Comparison of ENCODE assay signal across 8 mouse cellular contexts in the genomic region with DNA sequence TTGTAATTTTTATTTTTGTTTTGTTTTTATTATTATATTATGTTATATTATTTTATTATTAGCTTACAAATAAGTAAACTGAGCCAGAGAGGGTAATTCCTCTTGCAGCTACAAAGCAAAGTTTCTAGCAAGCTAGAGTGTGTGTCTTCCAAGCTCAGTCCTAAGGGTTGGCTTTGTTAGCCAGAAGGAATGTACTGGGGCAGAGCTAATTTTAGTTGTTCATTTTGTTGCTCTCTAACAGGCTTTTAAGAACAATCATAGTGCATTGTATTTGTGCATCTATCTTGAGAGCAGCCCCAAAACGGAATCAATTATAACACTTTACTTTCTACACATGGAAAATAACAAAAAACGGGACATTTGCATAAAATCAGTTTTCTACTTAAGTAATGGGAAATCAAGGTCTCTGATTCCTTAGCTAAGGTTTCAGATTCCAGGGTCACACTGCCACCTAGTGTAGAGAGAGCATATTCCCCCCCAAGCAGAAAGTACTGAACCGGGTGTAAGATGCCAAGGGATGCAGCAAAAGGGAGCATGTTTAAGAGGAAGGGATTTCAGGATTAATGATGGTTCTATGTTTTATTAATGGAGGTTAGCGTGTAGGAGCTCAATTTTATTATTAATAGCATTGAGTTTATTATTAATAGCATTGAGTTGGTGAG. TPM values are rescaled to one million over a fixed set of nuclear protein-coding genes. Genes with fewer than 3 reads are reported as not detected.
DNase-seq lines count a peak whose midpoint lies in the region; ATAC-seq lines count a peak whose summit lies in the region.

No protein-coding gene starts in this region.

- H3K4me1 ChIP-seq in forebrain, embryonic 13.5 days = no peaks in the 10 kb centered on the region
- peaks cover 9% of the 10 kb centered on the region; the same call in 1 of the 2 replicates for H3K4me1 ChIP-seq in limb, embryonic 10.5 days

- WGBS in forebrain, embryonic 13.5 days = under 1% methylated on average over 4 of the region's 4 CpGs
- 5% methylated on average over 4 of the region's 4 CpGs for WGBS in limb, embryonic 10.5 days

- ATAC-seq in forebrain, embryonic 13.5 days = peak; percentile 85

- peak; percentile 11 for DNase-seq in thymus, postnatal 0 days (ENCODE audit: low spot score)
- no peak for DNase-seq in thymus, adult 18-20 months
- DNase-seq in c-Kit-positive CD71-positive TER-119-negative erythroid progenitor cells, embryonic 14.5 days (ENCODE audit: low read depth) = peak; percentile 2
- peak; percentile 56 for DNase-seq in kidney, adult 9 months
- DNase-seq in limb, embryonic 10.5 days (ENCODE audit: low spot score) = peak; percentile 42
- DNase-seq in retina, postnatal 1 day = peak; percentile 81
- DNase-seq in gastrocnemius, adult 8-10 months (ENCODE audit: low spot score in 2 of 2) = no peak

- no peaks in the 10 kb centered on the region for H3K9me3 ChIP-seq in forebrain, embryonic 13.5 days (replicated peaks)
- no peaks in the 10 kb centered on the region for H3K9me3 ChIP-seq in limb, embryonic 10.5 days (replicated peaks)

- no peaks in the 10 kb centered on the region for H3K27me3 ChIP-seq in forebrain, embryonic 13.5 days
- no peaks in the 10 kb centered on the region for H3K27me3 ChIP-seq in limb, embryonic 10.5 days (ENCODE audit: low read depth, poor library complexity, severe bottlenecking)

- H3K9ac ChIP-seq in forebrain, embryonic 13.5 days = no peak overlapping the region

- H3K4me3 ChIP-seq in forebrain, embryonic 13.5 days = no peak overlapping the region
- no peak overlapping the region for H3K4me3 ChIP-seq in limb, embryonic 10.5 days

- H3K4me2 ChIP-seq in forebrain, embryonic 13.5 days = no peak overlapping the region

- H3K36me3 ChIP-seq in forebrain, embryonic 13.5 days (ENCODE audit: poor library complexity, severe bottlenecking) = no peaks in the 10 kb centered on the region
- H3K36me3 ChIP-seq in limb, embryonic 10.5 days = no peaks in the 10 kb centered on the region

- H3K27ac ChIP-seq in forebrain, embryonic 13.5 days = no peak overlapping the region
- no peak overlapping the region for H3K27ac ChIP-seq in limb, embryonic 10.5 days

RNA-seq across cellular contexts. Expression of gene Col9a1, which starts 6.1 kb away (rescaled TPM):
- 0.81 and 0.91 TPM in 2 replicates for polyA plus RNA-seq in thymus, postnatal 0 days (2015; fragmentation: Nextera tagmentation; extraction: Ambion mirVana)
- 0.84 and 1.8 TPM in 2 replicates for polyA plus RNA-seq in forebrain, embryonic 13.5 days (2015; fragmentation: Nextera tagmentation; extraction: Ambion mirVana)
- 41.3 and 81.1 TPM in 2 replicates for polyA plus RNA-seq in limb, embryonic 10.5 days (2016; fragmentation: Nextera tagmentation; extraction: Ambion mirVana)
- under 1 TPM; 0.10 to 0.22 (median 0.16) TPM for total RNA-seq in gastrocnemius, adult 8-10 months (2022)

Comparison
In these comparisons a context has a peak if more than half of its experiments do, and no peak if none do; other contexts are left out.
1. DNase-seq: peak in thymus, postnatal 0 days (single experiment), c-Kit-positive CD71-positive TER-119-negative erythroid progenitor cells, embryonic 14.5 days (single experiment), kidney, adult 9 months (single experiment), limb, embryonic 10.5 days (single experiment) and retina, postnatal 1 day (single experiment); none in thymus, adult 18-20 months (0 of 2) and gastrocnemius, adult 8-10 months (0 of 2).
2. RNA of gene Col9a1, which starts 6.1 kb away (polyA plus RNA-seq): 41.3 to 81.1 TPM in limb, embryonic 10.5 days; 0.84 to 1.8 TPM in forebrain, embryonic 13.5 days and 0.81 to 0.91 TPM in thymus, postnatal 0 days; every median in the first group is over 10 times any median in the second.